Mouse (Mus musculus) adrenal gland, adult 8-10 months (tissue): ENCODE results near the gene Phf14. TPM values are rescaled to one million over a fixed set of nuclear protein-coding genes. Genes with fewer than 3 reads are reported as not detected.
A peak's percentile ranks its signal among the peaks of the same experiment; 100 is the strongest.
"Not testable (repeated sequence)": the region's sequence is repeated elsewhere in the genome, so short reads cannot be mapped to it uniquely, and the experiment has no call there.

Experiments
- DNase-seq: peaks from one replicate; pipeline ENCODE4 v3.0.0; 2022
- total RNA-seq, 4 experiments: library from RNA; stranded (reverse); gene quantifications; 2 replicates each; pipeline ENCODE4 v1.2.4; 2022

Gene Phf14
- 10 to 100 TPM; 29.6 to 63.4 (median 43.8) TPM for total RNA-seq

GRCm38 (mm10) chr6:11907269-11908032 lies at the start of gene Phf14, which contains the start of gene Ndufa4:
Phf14 (plus strand) TSS chr6:11907809.
Ndufa4 (minus strand) TSS chr6:11907497.
- DNase-seq: peak; percentile 90

GRCm38 (mm10) chr6:11875364-11875763 lies 32.2 kb upstream of the Phf14 start:
- DNase-seq: not testable (repeated sequence)

- DNase-seq: no peak
Measured at GRCm38 (mm10) chr6:11900809-11901310, 6.7 kb upstream of the Phf14 start.

- DNase-seq: no peak
Measured at GRCm38 (mm10) chr6:11906890-11907268, 730 bp upstream of the Phf14 start.

GRCm38 (mm10) chr6:11908170-11908569 lies 561 bp downstream of the Phf14 start:
- DNase-seq: no peak

- DNase-seq: peak; percentile 81
Measured at GRCm38 (mm10) chr6:11925496-11926041, 18.0 kb downstream of the Phf14 start.

- peak; percentile 13 for DNase-seq
Measured at GRCm38 (mm10) chr6:11926082-11926595, 18.5 kb downstream of the Phf14 start.

- DNase-seq: no peak
Measured at GRCm38 (mm10) chr6:11927485-11927884, 19.9 kb downstream of the Phf14 start.

GRCm38 (mm10) chr6:11933403-11933802 lies 25.8 kb downstream of the Phf14 start:
- DNase-seq: no peak

GRCm38 (mm10) chr6:11940895-11941294 lies 33.3 kb downstream of the Phf14 start:
- no peak for DNase-seq

- no peak for DNase-seq
Measured at GRCm38 (mm10) chr6:11942089-11942488, 34.5 kb downstream of the Phf14 start.

- no peak for DNase-seq
Measured at GRCm38 (mm10) chr6:11948100-11948499, 40.5 kb downstream of the Phf14 start.

- no peak for DNase-seq
Measured at GRCm38 (mm10) chr6:11960172-11960571, 52.6 kb downstream of the Phf14 start.

GRCm38 (mm10) chr6:11993782-11994181 lies 86.2 kb downstream of the Phf14 start:
- no peak for DNase-seq

GRCm38 (mm10) chr6:11998576-11998975 lies 91.0 kb downstream of the Phf14 start:
- DNase-seq: peak; percentile 55

GRCm38 (mm10) chr6:11999506-11999905 lies 91.9 kb downstream of the Phf14 start:
- DNase-seq: no peak

GRCm38 (mm10) chr6:12005455-12005854 lies 97.8 kb downstream of the Phf14 start:
- no peak for DNase-seq

- no peak for DNase-seq
Measured at GRCm38 (mm10) chr6:12006001-12006400, 98.4 kb downstream of the Phf14 start.

GRCm38 (mm10) chr6:12012103-12012502 lies 104.5 kb downstream of the Phf14 start:
- DNase-seq: no peak

- no peak for DNase-seq
Measured at GRCm38 (mm10) chr6:12014035-12014434, 106.4 kb downstream of the Phf14 start.

- DNase-seq: no peak
Measured at GRCm38 (mm10) chr6:12014733-12015132, 107.1 kb downstream of the Phf14 start.

- DNase-seq: no peak
Measured at GRCm38 (mm10) chr6:12019736-12020135, 112.1 kb downstream of the Phf14 start.

- DNase-seq: no peak
Measured at GRCm38 (mm10) chr6:12020156-12020555, 112.5 kb downstream of the Phf14 start.

GRCm38 (mm10) chr6:12020738-12021137 lies 113.1 kb downstream of the Phf14 start:
- no peak for DNase-seq
